Comparison of ENCODE assay signal across 25 mouse cellular contexts in the genomic region with DNA sequence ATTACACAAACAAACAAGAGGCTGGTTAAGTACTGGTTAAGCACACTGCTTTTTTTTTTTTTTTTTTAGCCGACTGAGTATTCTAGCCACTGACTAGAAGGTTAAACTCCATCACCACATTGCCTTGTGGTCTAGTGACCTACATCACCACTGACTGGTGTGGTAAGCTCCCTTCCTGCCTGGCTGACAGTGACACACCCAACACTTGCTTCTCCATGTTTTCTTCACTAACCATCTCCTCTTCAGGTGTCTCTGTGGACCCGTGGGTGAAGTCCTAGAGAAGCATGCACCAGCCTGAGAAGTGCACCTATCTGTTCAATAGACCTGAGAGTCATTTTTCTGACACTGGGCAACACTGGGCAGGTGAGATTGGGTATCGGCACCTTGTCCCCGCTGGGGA. TPM values are rescaled to one million over a fixed set of nuclear protein-coding genes. Genes with fewer than 3 reads are reported as not detected.
DNase-seq lines count a peak whose midpoint lies in the region; ATAC-seq and TF ChIP-seq lines count a peak whose summit lies in the region.
"Had no signal": no experiment of that assay in that cellular context is flagged by ENCODE, and none has a peak within 500 bp of the region (broad histone marks: within the 10 kb centered on the region; RNA-seq: fewer than 3 reads in every experiment).

No protein-coding gene starts in this region.

- no peaks in the 10 kb centered on the region for H3K9me3 ChIP-seq in liver, embryonic 11.5 days (ENCODE audit: control insufficient read depth, low read length)
- H3K9me3 ChIP-seq in liver, postnatal 0 days (ENCODE audit: low read length) = no peaks in the 10 kb centered on the region
- no peaks in the 10 kb centered on the region for H3K9me3 ChIP-seq in midbrain, embryonic 15.5 days
- H3K9me3 ChIP-seq: embryonic facial prominence, embryonic 12.5 days; heart, embryonic 15.5 days; limb, embryonic 13.5 days; liver, embryonic 13.5 days; midbrain, embryonic 10.5 days; neural tube, embryonic 15.5 days had no signal

- TF ChIP-seq EP300 in liver, postnatal 0 days (IDR thresholded peaks at IDR 0.05; ENCODE audit: low read depth) = no peak

- H3K27me3 ChIP-seq in liver, embryonic 11.5 days (replicated peaks; ENCODE audit: control insufficient read depth, insufficient read depth, low read length) = no peaks in the 10 kb centered on the region
- no peaks in the 10 kb centered on the region for H3K27me3 ChIP-seq in liver, postnatal 0 days (ENCODE audit: insufficient read depth, low read length)
- H3K27me3 ChIP-seq in midbrain, embryonic 15.5 days (replicated peaks) = no peaks in the 10 kb centered on the region
- H3K27me3 ChIP-seq: embryonic facial prominence, embryonic 12.5 days; heart, embryonic 15.5 days; limb, embryonic 13.5 days; liver, embryonic 13.5 days had no signal

- H3K4me1 ChIP-seq in liver, embryonic 11.5 days (replicated peaks; ENCODE audit: control insufficient read depth, insufficient read depth, low read length) = peaks cover 3% of the 10 kb centered on the region; the same call in 1 of the 2 replicates
- H3K4me1 ChIP-seq in liver, postnatal 0 days (ENCODE audit: insufficient read depth) = peaks cover 5% of the 10 kb centered on the region; the same call in 1 of the 2 replicates
- no peaks in the 10 kb centered on the region for H3K4me1 ChIP-seq in midbrain, embryonic 15.5 days
- H3K4me1 ChIP-seq: neural tube, embryonic 15.5 days had no signal

- 58% methylated on average over 4 of the region's 4 CpGs for whole genome bisulfite sequencing in liver, embryonic 11.5 days
- 53% methylated on average over 4 of the region's 4 CpGs for WGBS in liver, postnatal 0 days (ENCODE audit: insufficient replicate concordance)
- 90% methylated on average over 4 of the region's 4 CpGs for WGBS in midbrain, embryonic 15.5 days

- no peak for TF ChIP-seq CTCF in liver, postnatal 0 days (IDR thresholded peaks at IDR 0.05; ENCODE audit: low read depth)

- peak; percentile 20 for DNase-seq in liver, embryonic 11.5 days (ENCODE audit: low spot score)
- DNase-seq in liver, postnatal 0 days = no peak
- DNase-seq in thymus, postnatal 0 days (ENCODE audit: low spot score) = peak; percentile 83
- no peak for DNase-seq in cerebellum, adult 8-10 months
- DNase-seq in layer of hippocampus, adult 9-11 months = no peak
- no peak for DNase-seq in frontal cortex, postnatal 25 days (ENCODE audit: low spot score in 2 of 2)
- DNase-seq: cerebellum, postnatal 10 days; forebrain, postnatal 0 days; gastrocnemius, postnatal 36 days; heart, postnatal 4 days; kidney, adult 9 months; kidney, postnatal 14 days; liver, embryonic 13.5 days; lung, embryonic 14.5 days; lung, postnatal 36 days had no signal

- H3K4me3 ChIP-seq in liver, embryonic 11.5 days (ENCODE audit: low read depth, low read length) = no peak overlapping the region
- H3K4me3 ChIP-seq in liver, postnatal 0 days (ENCODE audit: low read depth, low read length) = no peak overlapping the region
- no peak overlapping the region for H3K4me3 ChIP-seq in midbrain, embryonic 15.5 days
- H3K4me3 ChIP-seq: embryonic facial prominence, embryonic 12.5 days; heart, embryonic 15.5 days; limb, embryonic 13.5 days; liver, embryonic 13.5 days; midbrain, embryonic 10.5 days; neural tube, embryonic 15.5 days had no signal

- H3K27ac ChIP-seq in liver, embryonic 11.5 days (ENCODE audit: low read depth, low read length) = no peak overlapping the region
- no peak overlapping the region for H3K27ac ChIP-seq in liver, postnatal 0 days (ENCODE audit: low read depth)
- no peak overlapping the region for H3K27ac ChIP-seq in midbrain, embryonic 15.5 days
- H3K27ac ChIP-seq: embryonic facial prominence, embryonic 12.5 days; heart, embryonic 15.5 days; hindbrain, embryonic 14.5 days; limb, embryonic 13.5 days; liver, embryonic 13.5 days; midbrain, embryonic 10.5 days; neural tube, embryonic 15.5 days had no signal

- H3K4me2 ChIP-seq in liver, embryonic 11.5 days = no peak overlapping the region
- no peak overlapping the region for H3K4me2 ChIP-seq in liver, postnatal 0 days (ENCODE audit: low read depth, low read length)
- H3K4me2 ChIP-seq in midbrain, embryonic 15.5 days = no peak overlapping the region
- H3K4me2 ChIP-seq: embryonic facial prominence, embryonic 12.5 days; heart, embryonic 15.5 days; hindbrain, embryonic 14.5 days; limb, embryonic 13.5 days; liver, embryonic 13.5 days; lung, embryonic 14.5 days; neural tube, embryonic 15.5 days had no signal

- no peak for ATAC-seq in liver, embryonic 11.5 days (replicated peaks; ENCODE audit: low FRiP score)
- no peak for ATAC-seq in liver, postnatal 0 days
- ATAC-seq in granulocyte monocyte progenitor cell, adult 5-6 weeks (replicated peaks; ENCODE audit: poor library complexity, severe bottlenecking) = peak; percentile 31; the same call in 1 of the 2 replicates
- no peak for ATAC-seq in midbrain, embryonic 15.5 days (replicated peaks)
- ATAC-seq: forebrain, postnatal 0 days; intestine, embryonic 16.5 days had no signal

- H3K9ac ChIP-seq in liver, embryonic 11.5 days (ENCODE audit: low read depth, low read length) = no peak overlapping the region
- H3K9ac ChIP-seq in liver, postnatal 0 days (replicated peaks) = no peak overlapping the region
- H3K9ac ChIP-seq in midbrain, embryonic 15.5 days = no peak overlapping the region
- H3K9ac ChIP-seq: embryonic facial prominence, embryonic 12.5 days; forebrain, postnatal 0 days; heart, embryonic 15.5 days; hindbrain, embryonic 14.5 days; limb, embryonic 13.5 days; liver, embryonic 13.5 days; lung, embryonic 14.5 days; neural tube, embryonic 15.5 days had no signal

- no peaks in the 10 kb centered on the region for H3K36me3 ChIP-seq in liver, embryonic 11.5 days (ENCODE audit: control insufficient read depth, insufficient read depth, low read length)
- H3K36me3 ChIP-seq in liver, postnatal 0 days (replicated peaks; ENCODE audit: insufficient read depth, low read length) = no peaks in the 10 kb centered on the region
- H3K36me3 ChIP-seq in midbrain, embryonic 15.5 days (replicated peaks) = no peaks in the 10 kb centered on the region
- H3K36me3 ChIP-seq: embryonic facial prominence, embryonic 12.5 days; heart, embryonic 15.5 days; limb, embryonic 13.5 days; liver, embryonic 13.5 days; midbrain, embryonic 10.5 days; neural tube, embryonic 15.5 days had no signal

RNA-seq across cellular contexts. Expression of a gene that starts 51.0 kb away (rescaled TPM):
- 0.04 TPM in 1 of 2 replicates, not detected in the other for polyA plus RNA-seq in liver, embryonic 11.5 days (2014; fragmentation: Nextera tagmentation; extraction: Ambion mirVana)
- polyA plus RNA-seq in liver, postnatal 0 days (2015; fragmentation: Nextera tagmentation; extraction: Ambion mirVana) = 0.09 and 0.13 TPM in 2 replicates
- total RNA-seq in granulocyte monocyte progenitor cell, adult 5-6 weeks (2014; fragmentation: Nextera tagmentation) = not detected in 2 replicates
- total RNA-seq in granulocyte monocyte progenitor cell, adult 5-6 weeks (2017) = not detected in 2 replicates
- 0.03 TPM in 1 of 2 replicates, not detected in the other for polyA plus RNA-seq in thymus, postnatal 0 days (2015; fragmentation: Nextera tagmentation; extraction: Ambion mirVana)
- polyA plus RNA-seq in midbrain, embryonic 15.5 days (2015; fragmentation: Nextera tagmentation; extraction: Ambion mirVana) = 4.6 and 5.5 TPM in 2 replicates
- total RNA-seq: MEL had no signal
- polyA plus RNA-seq: liver, embryonic 13.5 days had no signal

Comparison
In these comparisons a context has a peak if more than half of its experiments do, and no peak if none do; other contexts are left out.
1. DNase-seq: peak in liver, embryonic 11.5 days (single experiment) and thymus, postnatal 0 days (single experiment); none in liver, postnatal 0 days (single experiment), cerebellum, adult 8-10 months (single experiment), layer of hippocampus, adult 9-11 months (single experiment) and frontal cortex, postnatal 25 days (0 of 2).